In the genomic region with DNA sequence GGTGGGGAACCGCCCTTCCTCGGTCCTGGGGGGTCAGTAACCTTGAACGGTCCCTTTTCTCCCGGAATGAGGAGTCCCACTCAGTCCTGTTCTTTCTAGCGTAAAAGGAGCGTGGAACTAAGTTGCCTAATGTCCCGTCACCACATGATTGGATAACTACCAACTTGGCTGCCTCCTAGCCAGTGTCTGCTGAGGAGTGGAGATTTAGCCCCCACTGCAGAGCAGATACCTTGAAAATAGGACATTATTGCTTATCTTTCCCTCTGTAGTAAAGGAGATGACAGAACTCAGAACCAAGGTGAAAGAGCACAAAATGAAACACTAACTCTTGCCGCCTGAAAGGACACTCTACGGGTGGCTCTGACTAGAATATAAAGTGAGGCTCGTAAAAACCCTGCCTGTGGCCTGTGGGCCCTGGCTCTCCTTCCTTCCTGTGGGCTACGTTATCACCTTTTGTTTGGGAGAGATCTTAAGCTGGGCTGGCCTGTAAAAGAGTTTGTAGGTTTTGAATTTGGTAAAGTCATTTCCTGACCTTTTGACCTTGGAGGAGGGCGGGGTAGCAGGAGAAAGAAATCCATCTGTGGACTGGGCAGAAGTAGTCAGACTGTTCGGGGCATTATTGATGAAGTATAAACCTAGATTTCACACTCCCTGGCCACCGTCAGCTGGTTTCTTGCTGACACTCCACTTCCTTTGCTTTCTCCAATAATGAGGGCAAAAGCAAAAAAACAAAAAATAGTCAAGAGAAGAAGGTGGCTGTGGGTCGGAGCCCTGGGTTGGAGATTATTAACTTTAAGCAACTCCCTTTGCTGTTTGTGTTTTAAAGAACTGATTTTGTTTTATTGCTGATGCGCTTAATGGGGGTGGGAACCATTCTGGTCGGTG, we compare ENCODE assay signal across 8 mouse cellular contexts.
DNase-seq lines count a peak whose midpoint lies in the region; ATAC-seq lines count a peak whose summit lies in the region.

No protein-coding gene starts in this region.

- no peak overlapping the region for H3K9ac ChIP-seq in hindbrain, embryonic 11.5 days (ENCODE audit: low read depth, low read length)
- no peak overlapping the region for H3K9ac ChIP-seq in heart, embryonic 12.5 days
- no peak overlapping the region for H3K9ac ChIP-seq in limb, embryonic 11.5 days (ENCODE audit: low read length)
- peak overlapping the region; percentile 45; the same call in 1 of the 2 replicates for H3K9ac ChIP-seq in stomach, embryonic 16.5 days (ENCODE audit: low read length)
- no peak overlapping the region for H3K9ac ChIP-seq in forebrain, embryonic 13.5 days

- H3K27ac ChIP-seq in hindbrain, embryonic 10.5 days: peak overlapping the region; percentile 20; the same call in 1 of the 2 replicates
- no peak overlapping the region for H3K27ac ChIP-seq in hindbrain, embryonic 11.5 days (ENCODE audit: low read depth, low read length)
- H3K27ac ChIP-seq in heart, embryonic 12.5 days (ENCODE audit: poor library complexity, severe bottlenecking): peak overlapping the region; percentile 68
- H3K27ac ChIP-seq in limb, embryonic 11.5 days (replicated peaks; ENCODE audit: low read depth, low read length): peak overlapping the region; percentile 60
- peak overlapping the region; percentile 74 for H3K27ac ChIP-seq in stomach, embryonic 16.5 days (ENCODE audit: low read length)
- H3K27ac ChIP-seq in forebrain, embryonic 13.5 days: no peak overlapping the region

- H3K4me1 ChIP-seq in hindbrain, embryonic 10.5 days (replicated peaks): peaks cover 70% of the 10 kb centered on the region
- peaks cover 4% of the 10 kb centered on the region for H3K4me1 ChIP-seq in hindbrain, embryonic 11.5 days (replicated peaks; ENCODE audit: control insufficient read depth, insufficient read depth, low read length)
- peaks cover 72% of the 10 kb centered on the region for H3K4me1 ChIP-seq in heart, embryonic 12.5 days (replicated peaks)
- peaks cover 65% of the 10 kb centered on the region for H3K4me1 ChIP-seq in limb, embryonic 11.5 days (ENCODE audit: control insufficient read depth, insufficient read depth, low read length)
- H3K4me1 ChIP-seq in stomach, embryonic 16.5 days (ENCODE audit: control insufficient read depth, insufficient read depth, low read length): peaks cover 67% of the 10 kb centered on the region
- H3K4me1 ChIP-seq in forebrain, embryonic 13.5 days: peaks cover 32% of the 10 kb centered on the region

- H3K36me3 ChIP-seq in hindbrain, embryonic 10.5 days: peaks cover 7% of the 10 kb centered on the region; the same call in 1 of the 2 replicates
- no peaks in the 10 kb centered on the region for H3K36me3 ChIP-seq in hindbrain, embryonic 11.5 days (ENCODE audit: control insufficient read depth, insufficient read depth, low read length)
- H3K36me3 ChIP-seq in heart, embryonic 12.5 days: no peaks in the 10 kb centered on the region
- H3K36me3 ChIP-seq in limb, embryonic 11.5 days (ENCODE audit: control insufficient read depth, insufficient read depth, low read length): no peaks in the 10 kb centered on the region
- H3K36me3 ChIP-seq in stomach, embryonic 16.5 days (ENCODE audit: control insufficient read depth, insufficient read depth, low read length): no peaks in the 10 kb centered on the region; the same call in 1 of the 2 replicates
- H3K36me3 ChIP-seq in forebrain, embryonic 13.5 days (ENCODE audit: poor library complexity, severe bottlenecking): no peaks in the 10 kb centered on the region

- WGBS in hindbrain, embryonic 10.5 days: 37% methylated on average over 17 of the region's 17 CpGs
- WGBS in hindbrain, embryonic 11.5 days: 25% methylated on average over 17 of the region's 17 CpGs
- WGBS in heart, embryonic 12.5 days: 34% methylated on average over 17 of the region's 17 CpGs
- 3% methylated on average over 17 of the region's 17 CpGs for WGBS in limb, embryonic 11.5 days
- 23% methylated on average over 17 of the region's 17 CpGs for WGBS in stomach, embryonic 16.5 days
- WGBS in forebrain, embryonic 13.5 days: 36% methylated on average over 17 of the region's 17 CpGs

- no peak for ATAC-seq in hindbrain, embryonic 11.5 days (ENCODE audit: low FRiP score)
- ATAC-seq in heart, embryonic 12.5 days (ENCODE audit: insufficient number of reproducible peaks, low FRiP score): no peak
- ATAC-seq in limb, embryonic 11.5 days (ENCODE audit: insufficient number of reproducible peaks, low FRiP score, low TSS enrichment, low read depth): peak; percentile 47; the same call in 1 of the 2 replicates
- ATAC-seq in stomach, embryonic 16.5 days (ENCODE audit: insufficient read depth, low FRiP score): no peak
- no peak for ATAC-seq in forebrain, embryonic 13.5 days

- no peaks in the 10 kb centered on the region for H3K27me3 ChIP-seq in hindbrain, embryonic 10.5 days (ENCODE audit: insufficient read depth, poor library complexity, severe bottlenecking)
- no peaks in the 10 kb centered on the region for H3K27me3 ChIP-seq in hindbrain, embryonic 11.5 days (ENCODE audit: control insufficient read depth, insufficient read depth, low read length)
- no peaks in the 10 kb centered on the region for H3K27me3 ChIP-seq in heart, embryonic 12.5 days (replicated peaks)
- H3K27me3 ChIP-seq in limb, embryonic 11.5 days (ENCODE audit: control insufficient read depth, insufficient read depth, low read length): no peaks in the 10 kb centered on the region
- no peaks in the 10 kb centered on the region for H3K27me3 ChIP-seq in stomach, embryonic 16.5 days (ENCODE audit: control insufficient read depth, insufficient read depth, low read length)
- no peaks in the 10 kb centered on the region for H3K27me3 ChIP-seq in forebrain, embryonic 13.5 days

- no peak for DNase-seq in hindbrain, embryonic 10.5 days (ENCODE audit: low spot score)
- no peak for DNase-seq in hindbrain, embryonic 11.5 days (ENCODE audit: low spot score)
- peak; percentile 83 for DNase-seq in ZHBTc4 (ENCODE audit: low read depth, low spot score)
- DNase-seq in limb, embryonic 11.5 days (ENCODE audit: low spot score): peak; percentile 69
- DNase-seq in spleen, adult 18-20 months: no peak

- H3K9me3 ChIP-seq in hindbrain, embryonic 10.5 days: no peaks in the 10 kb centered on the region
- H3K9me3 ChIP-seq in hindbrain, embryonic 11.5 days (ENCODE audit: control insufficient read depth, low read length): no peaks in the 10 kb centered on the region
- no peaks in the 10 kb centered on the region for H3K9me3 ChIP-seq in heart, embryonic 12.5 days (replicated peaks)
- no peaks in the 10 kb centered on the region for H3K9me3 ChIP-seq in limb, embryonic 11.5 days (ENCODE audit: control insufficient read depth, low read length)
- H3K9me3 ChIP-seq in stomach, embryonic 16.5 days (replicated peaks; ENCODE audit: control insufficient read depth, low read length): no peaks in the 10 kb centered on the region
- no peaks in the 10 kb centered on the region for H3K9me3 ChIP-seq in forebrain, embryonic 13.5 days (replicated peaks)

- no peak overlapping the region for H3K4me3 ChIP-seq in hindbrain, embryonic 10.5 days
- no peak overlapping the region for H3K4me3 ChIP-seq in hindbrain, embryonic 11.5 days (ENCODE audit: low read depth, low read length)
- H3K4me3 ChIP-seq in heart, embryonic 12.5 days: no peak overlapping the region
- H3K4me3 ChIP-seq in limb, embryonic 11.5 days (ENCODE audit: low read depth, low read length): no peak overlapping the region
- H3K4me3 ChIP-seq in stomach, embryonic 16.5 days (replicated peaks; ENCODE audit: low read length): no peak overlapping the region
- H3K4me3 ChIP-seq in forebrain, embryonic 13.5 days: no peak overlapping the region

- no peak overlapping the region for H3K4me2 ChIP-seq in hindbrain, embryonic 11.5 days (replicated peaks; ENCODE audit: low read depth, low read length)
- peak overlapping the region; percentile 33 for H3K4me2 ChIP-seq in heart, embryonic 12.5 days
- H3K4me2 ChIP-seq in limb, embryonic 11.5 days (ENCODE audit: low read depth, severe bottlenecking): peak overlapping the region; percentile 27; the same call in 1 of the 2 replicates
- peak overlapping the region; percentile 23; the same call in 1 of the 2 replicates for H3K4me2 ChIP-seq in stomach, embryonic 16.5 days (ENCODE audit: low read depth, low read length)
- no peak overlapping the region for H3K4me2 ChIP-seq in forebrain, embryonic 13.5 days

Comparison
In these comparisons a context has a peak if more than half of its experiments do, and no peak if none do; other contexts are left out.
1. H3K27ac ChIP-seq: peak in hindbrain, embryonic 10.5 days (single experiment), heart, embryonic 12.5 days (single experiment), limb, embryonic 11.5 days (single experiment) and stomach, embryonic 16.5 days (single experiment); none in hindbrain, embryonic 11.5 days (single experiment) and forebrain, embryonic 13.5 days (single experiment).
2. DNase-seq: peak in ZHBTc4 (single experiment) and limb, embryonic 11.5 days (single experiment); none in hindbrain, embryonic 10.5 days (single experiment), hindbrain, embryonic 11.5 days (single experiment) and spleen, adult 18-20 months (0 of 2).
3. H3K4me2 ChIP-seq: peak in heart, embryonic 12.5 days (single experiment), limb, embryonic 11.5 days (single experiment) and stomach, embryonic 16.5 days (single experiment); none in hindbrain, embryonic 11.5 days (single experiment) and forebrain, embryonic 13.5 days (single experiment).